Mouse (Mus musculus): ENCODE data around the gene Nipsnap2. TPM values are rescaled to one million over a fixed set of nuclear protein-coding genes. Genes with fewer than 3 reads are reported as not detected.

Gene Nipsnap2
- polyA plus RNA-seq (2012; rRNA removed) = 43.1 and 56.3 TPM in 2 replicates

GRCm38 (mm10) chr5:129724834-129725773, at the start of gene Nipsnap2:
Nipsnap2 (plus strand) TSS chr5:129725063.

GRCm38 (mm10) chr5:129708412-129708811, 16.5 kb upstream of the Nipsnap2 start, which contains the start of gene Sept14:
Sept14 (minus strand) TSS chr5:129708512.

GRCm38 (mm10) chr5:129715326-129715861, 9.5 kb upstream of the Nipsnap2 start, which contains the start of gene Mrps17:
Mrps17 (plus strand) TSS chr5:129715497.

GRCm38 (mm10) chr5:129786818-129787790, 62.2 kb downstream of the Nipsnap2 start, which contains the start of gene Psph:
Psph (minus strand) TSS chr5:129787449.

Other genes with a start within 250 kb of the Nipsnap2 start
- gene Sfswap, start 223.8 kb upstream of the Nipsnap2 start, polyA plus RNA-seq (2012; rRNA removed) = 122 and 133 TPM in 2 replicates
- 15.8 and 19.4 TPM in 2 replicates for gene Mmp17, start 140.9 kb upstream of the Nipsnap2 start, polyA plus RNA-seq (2012; rRNA removed)
- 1.5 and 2.2 TPM in 2 replicates for gene Zfp11, start 55.0 kb upstream of the Nipsnap2 start, polyA plus RNA-seq (2012; rRNA removed)
- gene Sept14, start 16.6 kb upstream of the Nipsnap2 start, polyA plus RNA-seq (2012; rRNA removed) = not detected in 2 replicates
- 76.4 and 101 TPM in 2 replicates for gene Mrps17, start 9.6 kb upstream of the Nipsnap2 start, polyA plus RNA-seq (2012; rRNA removed)
- gene Psph, start 62.4 kb downstream of the Nipsnap2 start, polyA plus RNA-seq (2012; rRNA removed) = 20.3 and 21.0 TPM in 2 replicates
- gene Sumf2, start 121.9 kb downstream of the Nipsnap2 start, polyA plus RNA-seq (2012; rRNA removed) = 23.9 and 33.8 TPM in 2 replicates
- 1,641 and 1,970 TPM in 2 replicates for gene Chchd2, start 162.4 kb downstream of the Nipsnap2 start, polyA plus RNA-seq (2012; rRNA removed)
- gene Zbed5, start 170.7 kb downstream of the Nipsnap2 start, polyA plus RNA-seq (2012; rRNA removed) = 7.2 and 9.1 TPM in 2 replicates
- 1.7 and 2.3 TPM in 2 replicates for gene Phkg1, start 173.5 kb downstream of the Nipsnap2 start, polyA plus RNA-seq (2012; rRNA removed)
- gene Nupr1l, start 183.5 kb downstream of the Nipsnap2 start, polyA plus RNA-seq (2012; rRNA removed) = 16.2 and 25.4 TPM in 2 replicates
- gene Vkorc1l1, start 216.9 kb downstream of the Nipsnap2 start, polyA plus RNA-seq (2012; rRNA removed) = 10.4 and 17.2 TPM in 2 replicates